Mouse (Mus musculus): Measurements from ENCODE around the gene Rabep2. TPM values are rescaled to one million over a fixed set of nuclear protein-coding genes. Genes with fewer than 3 reads are reported as not detected.

Rabep2 gene
- polyA plus RNA-seq, 1 experiment from 2014 or later = 35.7 TPM

DNA sequence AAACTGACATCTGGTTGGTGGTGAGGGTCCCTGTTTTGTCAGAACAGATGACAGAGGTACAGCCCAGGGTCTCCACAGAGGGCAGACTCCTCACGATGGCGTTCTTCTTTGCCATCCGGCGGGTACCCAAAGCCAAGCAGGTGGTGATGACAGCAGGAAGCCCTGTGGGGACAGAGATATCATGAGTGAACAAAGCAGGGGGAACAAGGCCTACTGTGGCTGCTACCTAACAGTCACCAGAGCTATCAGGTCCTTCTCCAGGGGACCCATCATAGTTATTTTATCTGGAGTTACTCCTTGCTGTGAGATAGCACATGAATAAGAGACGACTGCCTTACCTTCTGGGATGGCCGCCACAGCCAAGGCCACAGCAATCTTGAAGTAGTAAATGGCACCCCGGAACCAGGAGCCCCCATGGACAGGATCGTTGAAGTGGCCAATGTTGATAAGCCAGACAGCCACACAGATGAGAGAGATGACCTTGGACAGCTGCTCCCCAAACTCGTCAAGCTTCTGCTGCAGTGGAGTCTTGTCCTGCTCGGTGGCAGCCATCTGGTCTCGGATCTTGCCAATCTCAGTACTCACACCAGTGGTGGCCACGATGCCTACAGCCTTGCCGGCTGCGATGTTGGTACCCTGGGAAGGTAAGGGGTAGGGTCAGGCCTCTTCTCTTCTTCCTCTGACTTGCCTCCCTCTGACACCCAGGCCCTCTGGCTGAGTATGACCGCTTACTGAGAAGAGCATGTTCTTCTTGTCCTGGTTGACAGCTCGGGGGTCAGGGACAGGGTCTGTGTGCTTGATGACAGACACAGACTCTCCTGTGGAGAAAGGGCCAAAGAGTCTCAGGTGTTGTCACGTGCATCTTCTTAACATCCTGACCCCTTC lies 28.1 kb downstream of the Rabep2 start:
- no peaks in the 10 kb centered on the region for H3K27me3 ChIP-seq
- H3K4me1 ChIP-seq = peaks cover 26% of the 10 kb centered on the region
- no peaks in the 10 kb centered on the region for H3K9me3 ChIP-seq (replicated peaks)
- no peak overlapping the region for H3K9ac ChIP-seq
- no peak for ATAC-seq (replicated peaks; ENCODE audit: low FRiP score)
- H3K4me3 ChIP-seq (replicated peaks) = no peak overlapping the region
- WGBS = 85% methylated on average over 17 of the region's 17 CpGs
- no peak overlapping the region for H3K4me2 ChIP-seq
- no peak overlapping the region for H3K27ac ChIP-seq
- no peaks in the 10 kb centered on the region for H3K36me3 ChIP-seq

DNA sequence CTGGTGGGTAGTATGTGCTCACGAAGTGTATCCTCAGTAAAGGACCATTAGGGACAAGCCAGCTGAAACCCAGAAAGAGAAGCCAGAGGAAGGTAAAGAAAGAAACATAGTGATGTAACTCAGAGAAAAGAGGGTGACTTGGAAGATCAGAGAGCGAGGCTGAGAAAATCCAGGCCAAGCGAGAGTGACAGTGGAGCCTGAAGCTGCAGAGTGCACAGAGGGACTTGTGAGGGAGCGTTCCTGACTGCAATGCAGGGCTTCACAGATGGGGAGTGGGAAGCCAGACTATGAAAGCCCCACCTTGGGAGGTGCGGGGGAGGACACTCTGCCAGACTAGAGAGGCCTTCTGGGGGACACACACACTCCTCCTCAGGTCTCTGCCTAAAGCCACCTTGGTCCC lies 29.7 kb downstream of the Rabep2 start:
- peaks cover 38% of the 10 kb centered on the region for H3K4me1 ChIP-seq
- no peak overlapping the region for H3K4me2 ChIP-seq
- no peak for ATAC-seq (replicated peaks; ENCODE audit: low FRiP score)
- H3K9me3 ChIP-seq (replicated peaks) = no peaks in the 10 kb centered on the region
- H3K27ac ChIP-seq = peak overlapping the region; percentile 63
- H3K4me3 ChIP-seq (replicated peaks) = no peak overlapping the region
- H3K9ac ChIP-seq = no peak overlapping the region
- 66% methylated on average over 5 of the region's 5 CpGs for WGBS
- H3K36me3 ChIP-seq = no peaks in the 10 kb centered on the region
- no peaks in the 10 kb centered on the region for H3K27me3 ChIP-seq

DNA sequence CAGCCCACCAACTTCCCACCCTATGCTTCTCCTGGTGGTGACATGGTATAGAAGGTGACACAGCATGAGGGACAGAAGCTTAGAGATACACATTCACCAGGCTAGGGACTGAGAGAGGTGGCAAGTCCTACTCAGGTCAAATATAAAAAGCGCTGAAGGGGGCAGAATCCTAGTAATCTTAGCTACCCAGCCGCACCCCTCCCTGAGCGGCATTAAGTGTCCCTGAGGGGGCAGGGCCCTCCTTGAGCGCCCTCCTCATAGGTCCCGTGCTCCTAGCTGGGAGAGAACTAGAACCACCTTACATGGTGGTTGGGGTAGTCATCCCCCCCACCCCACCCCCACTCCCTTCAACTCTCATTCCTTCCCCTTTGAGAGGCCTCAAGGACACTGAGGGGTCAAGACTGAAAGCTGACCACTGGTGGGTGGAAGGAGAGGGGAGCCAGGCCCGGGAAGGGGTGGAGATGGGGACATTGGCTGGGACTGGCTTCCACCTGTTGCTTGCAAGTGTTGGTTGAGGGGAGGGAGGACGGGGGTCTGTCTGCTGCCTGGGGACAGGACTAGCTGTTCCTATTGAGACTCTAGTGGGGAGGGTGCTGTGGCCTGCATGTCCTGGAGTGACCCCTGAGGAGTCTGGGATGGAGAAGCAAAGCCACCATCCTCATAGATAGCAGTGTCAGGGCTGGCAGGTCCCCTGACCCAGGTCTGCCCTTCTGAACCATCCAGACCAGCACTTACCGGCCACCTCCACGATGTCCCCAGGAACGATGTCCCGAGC lies 30.5 kb downstream of the Rabep2 start:
- no peak overlapping the region for H3K9ac ChIP-seq
- peaks cover 46% of the 10 kb centered on the region for H3K4me1 ChIP-seq
- no peaks in the 10 kb centered on the region for H3K9me3 ChIP-seq (replicated peaks)
- H3K36me3 ChIP-seq = no peaks in the 10 kb centered on the region
- H3K27ac ChIP-seq = no peak overlapping the region
- H3K4me2 ChIP-seq = no peak overlapping the region
- H3K4me3 ChIP-seq (replicated peaks) = no peak overlapping the region
- H3K27me3 ChIP-seq = no peaks in the 10 kb centered on the region
- WGBS = 62% methylated on average over 11 of the region's 11 CpGs
- ATAC-seq (replicated peaks; ENCODE audit: low FRiP score) = no peak

DNA sequence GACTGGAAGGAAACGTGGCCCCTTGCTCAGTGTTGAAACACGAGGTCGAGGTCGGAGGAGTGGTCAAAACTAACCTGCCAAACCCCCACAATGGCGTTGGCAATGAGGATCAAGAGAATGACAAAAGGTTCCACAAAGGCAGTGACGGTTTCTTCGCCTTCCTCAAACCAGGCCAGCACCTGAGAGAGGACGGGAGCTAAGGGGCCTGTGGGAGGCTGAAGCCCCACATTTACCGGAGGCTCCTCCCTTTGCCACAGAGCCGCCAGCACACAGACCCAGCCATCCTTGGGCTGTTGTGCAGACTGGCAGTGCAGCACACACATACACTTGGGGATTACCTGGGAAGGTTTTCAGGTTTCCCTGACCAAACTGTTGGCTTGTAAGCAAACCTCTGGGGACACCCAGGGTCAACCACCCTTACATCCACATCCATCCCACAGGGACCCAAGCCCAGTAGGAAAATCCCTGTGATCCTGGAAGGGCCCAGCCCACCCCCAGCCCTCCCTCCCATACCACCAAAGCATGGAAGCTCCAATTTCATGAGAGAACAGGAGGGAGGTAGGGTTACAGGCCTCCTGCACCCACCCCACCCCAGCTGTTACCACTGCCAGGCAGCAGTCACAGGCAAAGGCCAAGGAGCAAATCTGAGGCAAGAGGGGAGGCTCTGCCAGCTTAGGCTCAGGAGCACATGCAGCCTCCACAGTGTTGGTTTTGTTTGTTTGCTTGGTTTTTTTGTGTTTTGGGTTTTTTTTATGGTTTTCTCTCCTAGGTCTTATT lies 32.3 kb downstream of the Rabep2 start:
- H3K9me3 ChIP-seq (replicated peaks) = no peaks in the 10 kb centered on the region
- H3K9ac ChIP-seq = no peak overlapping the region
- no peaks in the 10 kb centered on the region for H3K27me3 ChIP-seq
- no peak overlapping the region for H3K4me2 ChIP-seq
- no peak overlapping the region for H3K4me3 ChIP-seq (replicated peaks)
- H3K36me3 ChIP-seq = no peaks in the 10 kb centered on the region
- ATAC-seq (replicated peaks; ENCODE audit: low FRiP score) = peak; percentile 46; the same call in 1 of the 2 replicates
- 33% methylated on average over 10 of the region's 10 CpGs for WGBS
- H3K27ac ChIP-seq = peak overlapping the region; percentile 64
- peaks cover 61% of the 10 kb centered on the region for H3K4me1 ChIP-seq

DNA sequence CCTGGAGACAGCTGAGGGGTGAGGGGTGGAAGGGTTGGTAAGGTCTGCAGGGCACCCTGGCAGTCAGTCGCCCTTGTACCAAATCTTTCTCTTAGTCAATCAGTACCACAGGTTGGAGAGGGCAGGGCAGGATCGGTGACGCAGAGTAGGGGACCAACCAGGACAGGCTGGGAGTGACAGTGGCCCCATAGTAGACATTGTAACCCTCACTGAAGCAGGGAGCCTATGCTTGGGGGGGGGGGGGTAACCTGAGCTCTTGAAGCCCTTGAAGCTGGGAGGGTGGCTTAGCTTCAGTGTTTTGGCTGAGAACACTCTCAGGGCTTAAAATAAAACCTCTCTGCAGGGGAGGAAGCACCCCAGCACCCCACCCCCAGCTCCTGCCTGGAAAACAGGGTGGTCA lies 33.1 kb downstream of the Rabep2 start:
- H3K27me3 ChIP-seq = no peaks in the 10 kb centered on the region
- WGBS = 66% methylated on average over 3 of the region's 3 CpGs
- peaks cover 62% of the 10 kb centered on the region for H3K4me1 ChIP-seq
- H3K27ac ChIP-seq = peak overlapping the region; percentile 64
- no peak overlapping the region for H3K9ac ChIP-seq
- H3K36me3 ChIP-seq = peaks cover 7% of the 10 kb centered on the region
- peak; percentile 44; the same call in 1 of the 2 replicates for ATAC-seq (replicated peaks; ENCODE audit: low FRiP score)
- H3K4me2 ChIP-seq = no peak overlapping the region
- no peak overlapping the region for H3K4me3 ChIP-seq (replicated peaks)
- H3K9me3 ChIP-seq (replicated peaks) = no peaks in the 10 kb centered on the region

DNA sequence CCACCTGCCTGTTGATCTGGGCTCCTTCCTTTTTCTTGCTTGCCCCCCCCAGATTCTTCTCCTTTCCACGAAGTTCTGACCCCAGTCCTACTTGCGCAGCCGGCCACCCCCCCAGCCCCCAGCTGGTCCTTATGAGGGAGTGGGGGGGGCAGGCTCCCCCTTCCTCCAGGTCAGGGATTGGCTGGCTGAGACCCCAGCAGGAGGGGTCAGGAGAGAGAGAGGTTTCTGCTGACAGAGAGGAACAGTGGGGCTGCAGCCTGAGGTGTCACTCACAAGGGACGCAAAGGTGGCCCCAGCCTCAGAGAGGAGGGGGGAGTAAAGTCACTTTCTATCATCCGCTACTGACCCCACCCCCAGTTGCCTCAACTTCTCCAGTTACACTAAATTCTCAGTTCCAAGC lies 34.4 kb downstream of the Rabep2 start, which contains the start of gene Atp2a1:
Gene Atp2a1, minus strand, starts transcription at position 105 of the 400 bp plus-strand sequence.
- H3K36me3 ChIP-seq = peaks cover 21% of the 10 kb centered on the region
- no peak within 1 kb of the TSS; the same call in 1 of the 2 replicates for H3K9ac ChIP-seq
- H3K4me2 ChIP-seq = no peak within 1 kb of the TSS
- no peaks in the 10 kb centered on the region for H3K9me3 ChIP-seq (replicated peaks)
- no peak within 1 kb of the TSS for H3K4me3 ChIP-seq (replicated peaks)
- H3K27ac ChIP-seq = peak within 1 kb of the TSS; percentile 64
- WGBS = 40% methylated on average over 5 of the region's 5 CpGs
- H3K4me1 ChIP-seq = peaks cover 62% of the 10 kb centered on the region
- no peaks in the 10 kb centered on the region for H3K27me3 ChIP-seq
- no peak for ATAC-seq (replicated peaks; ENCODE audit: low FRiP score)

DNA sequence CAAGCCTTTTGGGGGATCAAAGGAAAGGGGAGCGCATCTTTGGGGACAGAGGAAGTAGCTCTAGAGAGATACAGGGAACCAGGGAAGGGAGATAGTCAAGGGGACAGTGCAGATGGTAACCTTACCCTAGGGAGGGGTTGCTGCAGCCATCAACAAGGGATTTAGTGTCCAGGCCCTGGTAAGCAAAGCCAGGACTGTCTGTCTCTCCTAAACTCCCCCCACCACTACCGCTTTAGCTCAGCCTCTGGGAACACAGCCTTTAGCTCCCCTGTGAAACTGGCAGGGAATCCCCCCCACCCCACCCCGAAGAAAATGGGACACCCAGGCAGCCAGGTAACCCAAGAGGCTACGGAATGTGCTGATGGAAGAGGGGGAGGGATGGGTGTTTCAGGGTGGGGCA lies 35.0 kb downstream of the Rabep2 start:
- no peaks in the 10 kb centered on the region for H3K27me3 ChIP-seq
- H3K9me3 ChIP-seq (replicated peaks) = no peaks in the 10 kb centered on the region
- no peak for ATAC-seq (replicated peaks; ENCODE audit: low FRiP score)
- H3K36me3 ChIP-seq = peaks cover 26% of the 10 kb centered on the region
- no peak overlapping the region; the same call in 1 of the 2 replicates for H3K9ac ChIP-seq
- WGBS = 54% methylated on average over 4 of the region's 4 CpGs
- peaks cover 57% of the 10 kb centered on the region for H3K4me1 ChIP-seq
- no peak overlapping the region for H3K4me3 ChIP-seq (replicated peaks)
- no peak overlapping the region for H3K4me2 ChIP-seq
- H3K27ac ChIP-seq = no peak overlapping the region

DNA sequence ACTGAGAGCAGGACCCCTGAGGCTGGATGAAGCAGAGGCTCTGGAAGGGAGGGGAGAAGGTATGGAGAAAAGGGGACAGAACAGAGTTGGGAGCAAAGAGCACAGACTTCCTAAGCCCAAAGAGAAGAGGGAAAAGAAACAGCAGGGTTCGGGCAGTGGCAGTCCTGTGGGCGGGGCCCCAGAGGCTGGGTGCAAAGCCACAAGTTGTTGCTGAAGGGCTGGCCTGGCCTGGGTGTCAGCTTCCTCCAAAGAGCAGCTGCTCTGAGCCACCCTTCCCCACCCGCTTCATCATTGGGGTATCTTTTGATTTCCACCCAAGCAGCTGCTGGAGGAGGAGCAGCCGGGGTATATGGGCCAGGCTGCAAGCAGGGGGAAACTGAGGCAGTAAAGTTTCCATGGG lies 35.6 kb downstream of the Rabep2 start:
- Histone ChIP-seq H3K4me3 (replicated peaks) (no peak overlapping the region), H3K9me3 (replicated peaks) (no peaks in the 10 kb centered on the region), H3K36me3 (peaks cover 32% of the 10 kb centered on the region), H3K9ac (no peak overlapping the region), H3K4me2 (no peak overlapping the region), H3K27me3 (no peaks in the 10 kb centered on the region), H3K27ac (no peak overlapping the region), H3K4me1 (peaks cover 51% of the 10 kb centered on the region)
- WGBS = 64% methylated on average over 4 of the region's 4 CpGs
- ATAC-seq (replicated peaks; ENCODE audit: low FRiP score) = no peak

DNA sequence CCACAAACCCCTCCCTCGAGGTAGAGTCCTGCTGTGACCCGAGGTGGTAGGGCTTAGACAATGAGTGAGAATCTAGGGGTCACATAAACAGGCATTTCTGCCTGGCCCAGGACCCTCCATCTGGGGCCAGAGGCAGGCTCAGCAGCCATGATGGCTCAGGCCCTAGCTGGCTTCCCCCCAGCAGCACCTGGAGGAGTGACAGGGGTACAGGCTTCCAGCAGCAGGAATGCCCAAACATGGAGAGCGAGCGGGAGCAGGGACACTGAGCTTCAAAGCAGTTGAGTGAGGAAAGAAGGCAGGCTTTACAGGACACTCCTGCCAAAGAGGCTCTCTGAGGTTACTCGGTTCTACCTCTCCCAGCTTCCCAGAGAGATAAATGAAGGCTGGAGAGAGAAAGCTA lies 36.3 kb downstream of the Rabep2 start:
- H3K9ac ChIP-seq = no peak overlapping the region
- no peak overlapping the region for H3K4me2 ChIP-seq
- H3K4me1 ChIP-seq = peaks cover 48% of the 10 kb centered on the region
- H3K27me3 ChIP-seq = no peaks in the 10 kb centered on the region
- no peaks in the 10 kb centered on the region for H3K9me3 ChIP-seq (replicated peaks)
- H3K4me3 ChIP-seq (replicated peaks) = no peak overlapping the region
- 25% methylated on average over 5 of the region's 5 CpGs for WGBS
- no peak for ATAC-seq (replicated peaks; ENCODE audit: low FRiP score)
- peak overlapping the region; percentile 43; the same call in 1 of the 2 replicates for H3K27ac ChIP-seq
- H3K36me3 ChIP-seq = peaks cover 39% of the 10 kb centered on the region

DNA sequence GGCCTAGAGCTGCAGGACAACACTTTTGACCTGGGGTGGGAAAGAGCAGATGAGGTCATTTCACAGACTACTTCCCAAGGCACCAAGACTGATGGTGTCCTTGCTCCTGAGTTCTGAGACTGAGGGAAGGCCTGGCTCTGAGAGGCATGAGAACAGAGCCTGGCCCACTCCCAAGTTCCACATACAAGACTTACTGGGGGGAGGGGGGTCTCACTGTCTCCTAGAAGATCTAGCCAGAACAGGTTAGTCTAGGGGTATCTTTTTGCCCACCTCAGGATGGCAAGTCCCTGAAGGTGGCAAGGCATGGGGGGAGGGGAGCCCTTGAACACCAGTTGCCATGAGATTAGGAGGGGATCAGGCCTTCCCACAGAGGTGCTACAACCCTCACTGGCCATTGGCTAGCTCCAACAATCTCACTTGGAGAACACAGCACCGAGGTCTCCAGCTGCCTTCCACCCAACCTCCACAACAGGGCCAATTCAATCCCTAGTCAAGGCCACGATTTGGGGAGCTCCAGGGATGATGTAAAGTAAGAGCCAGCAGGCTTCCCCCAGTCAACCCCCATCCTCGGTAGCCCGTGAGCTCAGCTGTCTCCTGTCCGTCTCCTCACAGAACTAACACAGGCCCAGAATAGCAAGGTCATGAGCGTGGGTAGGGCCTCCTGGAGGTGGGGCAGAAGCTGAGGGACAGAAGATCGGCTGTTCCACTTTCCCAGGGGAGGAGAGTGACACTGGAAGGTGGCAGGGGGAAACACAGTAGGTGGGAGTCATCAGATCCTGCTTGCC lies 36.9 kb downstream of the Rabep2 start:
- Histone ChIP-seq H3K36me3 (peaks cover 45% of the 10 kb centered on the region), H3K4me3 (replicated peaks) (no peak overlapping the region), H3K27me3 (no peaks in the 10 kb centered on the region), H3K9me3 (replicated peaks) (no peaks in the 10 kb centered on the region), H3K9ac (no peak overlapping the region), H3K27ac (peak overlapping the region; percentile 43; the same call in 1 of the 2 replicates), H3K4me2 (no peak overlapping the region), H3K4me1 (peaks cover 48% of the 10 kb centered on the region)
- WGBS = 31% methylated on average over 7 of the region's 7 CpGs
- ATAC-seq (replicated peaks; ENCODE audit: low FRiP score) = no peak

DNA sequence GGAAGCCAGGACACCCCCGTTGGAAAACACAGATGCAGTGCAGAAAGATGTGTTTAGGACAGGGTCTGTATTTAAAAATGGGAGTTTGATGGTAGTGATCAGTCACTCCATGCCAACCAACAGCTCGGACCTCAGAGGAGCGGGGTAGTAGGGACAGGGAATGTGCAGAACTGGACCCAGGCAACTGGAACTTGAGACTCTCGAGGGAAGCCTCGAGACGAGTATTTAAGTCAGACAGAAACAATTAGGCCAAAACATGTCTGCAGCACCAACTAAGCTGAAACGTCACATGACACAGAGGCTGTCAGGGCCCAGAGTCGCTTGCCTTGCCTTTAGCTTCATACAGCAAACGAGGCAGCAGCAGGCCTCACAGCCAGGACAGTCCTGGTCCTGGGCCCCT lies 37.6 kb downstream of the Rabep2 start:
- Histone ChIP-seq H3K4me1 (peaks cover 41% of the 10 kb centered on the region), H3K9ac (no peak overlapping the region), H3K9me3 (replicated peaks) (no peaks in the 10 kb centered on the region), H3K27ac (peak overlapping the region; percentile 51; the same call in 1 of the 2 replicates), H3K36me3 (peaks cover 51% of the 10 kb centered on the region), H3K27me3 (no peaks in the 10 kb centered on the region), H3K4me3 (replicated peaks) (no peak overlapping the region), H3K4me2 (no peak overlapping the region)
- WGBS = 65% methylated on average over 9 of the region's 9 CpGs
- ATAC-seq (replicated peaks; ENCODE audit: low FRiP score) = no peak
